Mouse (Mus musculus): ENCODE data around the gene Tpsg1. TPM values are rescaled to one million over a fixed set of nuclear protein-coding genes. Genes with fewer than 3 reads are reported as not detected.

The Tpsg1 gene
- polyA plus RNA-seq, 1 experiment from 2014 or later: not detected

GRCm38 (mm10) chr17:25366005-25366404 is 3.1 kb upstream of the Tpsg1 start, which contains the start of gene Tpsb2:
TSS of gene Tpsb2 (plus strand) at chr17:25366305.
- Histone ChIP-seq H3K4me2 (no peak within 1 kb of the TSS), H3K4me3 (no peak within 1 kb of the TSS), H3K9me3 (replicated peaks) (no peaks in the 10 kb centered on the region), H3K27ac (ENCODE audit: poor library complexity, severe bottlenecking) (no peak within 1 kb of the TSS), H3K36me3 (no peaks in the 10 kb centered on the region), H3K4me1 (replicated peaks) (0 out of 2 replicates have a peak, but pooled peaks cover 5% of the 10 kb centered on the region), H3K27me3 (replicated peaks) (peaks cover 20% of the 10 kb centered on the region; the same call in 1 of the 2 replicates), H3K9ac (no peak within 1 kb of the TSS)
- 62% methylated on average over 2 of the region's 2 CpGs for WGBS
- ATAC-seq (ENCODE audit: insufficient number of reproducible peaks, low FRiP score): no peak

GRCm38 (mm10) chr17:25372491-25372890 is 3.4 kb downstream of the Tpsg1 start:
- H3K9ac ChIP-seq: no peak overlapping the region
- ATAC-seq (ENCODE audit: insufficient number of reproducible peaks, low FRiP score): no peak
- H3K27me3 ChIP-seq (replicated peaks): peaks cover 6% of the 10 kb centered on the region; the same call in 1 of the 2 replicates
- H3K4me2 ChIP-seq: no peak overlapping the region
- 0 out of 2 replicates have a peak, but pooled peaks cover 5% of the 10 kb centered on the region for H3K4me1 ChIP-seq (replicated peaks)
- H3K36me3 ChIP-seq: peaks cover 33% of the 10 kb centered on the region
- H3K9me3 ChIP-seq (replicated peaks): no peaks in the 10 kb centered on the region
- no peak overlapping the region for H3K27ac ChIP-seq (ENCODE audit: poor library complexity, severe bottlenecking)
- WGBS: 70% methylated on average over 8 of the region's 8 CpGs
- H3K4me3 ChIP-seq: no peak overlapping the region

- Histone ChIP-seq H3K36me3 (peaks cover 44% of the 10 kb centered on the region), H3K27me3 (replicated peaks) (no peaks in the 10 kb centered on the region), H3K4me3 (no peak overlapping the region), H3K4me1 (replicated peaks) (0 out of 2 replicates have a peak, but pooled peaks cover 5% of the 10 kb centered on the region), H3K4me2 (no peak overlapping the region), H3K9me3 (replicated peaks) (no peaks in the 10 kb centered on the region), H3K9ac (no peak overlapping the region), H3K27ac (ENCODE audit: poor library complexity, severe bottlenecking) (no peak overlapping the region)
- 36% methylated on average over 9 of the region's 9 CpGs for WGBS
- ATAC-seq (ENCODE audit: insufficient number of reproducible peaks, low FRiP score): no peak
These were observed 4.9 kb downstream of the Tpsg1 start for GRCm38 (mm10) chr17:25374011-25374410.

- WGBS: 78% methylated on average over 4 of the region's 4 CpGs
- Histone ChIP-seq H3K36me3 (peaks cover 61% of the 10 kb centered on the region), H3K4me3 (no peak overlapping the region), H3K4me1 (replicated peaks) (peaks cover 16% of the 10 kb centered on the region), H3K4me2 (no peak overlapping the region), H3K9ac (no peak overlapping the region), H3K9me3 (replicated peaks) (no peaks in the 10 kb centered on the region), H3K27ac (ENCODE audit: poor library complexity, severe bottlenecking) (no peak overlapping the region), H3K27me3 (replicated peaks) (no peaks in the 10 kb centered on the region)
- no peak for ATAC-seq (ENCODE audit: insufficient number of reproducible peaks, low FRiP score)
These were observed 25.5 kb downstream of the Tpsg1 start for GRCm38 (mm10) chr17:25394526-25394925.

GRCm38 (mm10) chr17:25397804-25398519 is 28.9 kb downstream of the Tpsg1 start:
- Histone ChIP-seq H3K4me2 (no peak overlapping the region), H3K27ac (ENCODE audit: poor library complexity, severe bottlenecking) (no peak overlapping the region), H3K9ac (no peak overlapping the region), H3K27me3 (replicated peaks) (no peaks in the 10 kb centered on the region), H3K36me3 (peaks cover 30% of the 10 kb centered on the region), H3K4me1 (replicated peaks) (peaks cover 29% of the 10 kb centered on the region), H3K4me3 (no peak overlapping the region), H3K9me3 (replicated peaks) (no peaks in the 10 kb centered on the region)
- 30% methylated on average over 14 of the region's 14 CpGs for WGBS
- peak; percentile 27; the same call in 1 of the 2 replicates for ATAC-seq (ENCODE audit: insufficient number of reproducible peaks, low FRiP score)

GRCm38 (mm10) chr17:25398520-25398838 is 29.4 kb downstream of the Tpsg1 start:
- H3K4me1 ChIP-seq (replicated peaks): peaks cover 29% of the 10 kb centered on the region
- no peak overlapping the region for H3K4me3 ChIP-seq
- H3K36me3 ChIP-seq: peaks cover 24% of the 10 kb centered on the region
- H3K27me3 ChIP-seq (replicated peaks): no peaks in the 10 kb centered on the region
- H3K9me3 ChIP-seq (replicated peaks): no peaks in the 10 kb centered on the region
- no peak overlapping the region for H3K9ac ChIP-seq
- 64% methylated on average over 13 of the region's 13 CpGs for WGBS
- no peak overlapping the region for H3K4me2 ChIP-seq
- no peak overlapping the region for H3K27ac ChIP-seq (ENCODE audit: poor library complexity, severe bottlenecking)
- no peak for ATAC-seq (ENCODE audit: insufficient number of reproducible peaks, low FRiP score)

- no peak overlapping the region for H3K9ac ChIP-seq
- WGBS: 8% methylated on average over 7 of the region's 7 CpGs
- peaks cover 11% of the 10 kb centered on the region for H3K36me3 ChIP-seq
- no peak overlapping the region for H3K4me2 ChIP-seq
- H3K4me1 ChIP-seq (replicated peaks): peaks cover 41% of the 10 kb centered on the region
- no peaks in the 10 kb centered on the region for H3K9me3 ChIP-seq (replicated peaks)
- H3K27ac ChIP-seq (ENCODE audit: poor library complexity, severe bottlenecking): no peak overlapping the region
- H3K27me3 ChIP-seq (replicated peaks): no peaks in the 10 kb centered on the region
- H3K4me3 ChIP-seq: no peak overlapping the region
- no peak for ATAC-seq (ENCODE audit: insufficient number of reproducible peaks, low FRiP score)
These were observed 31.4 kb downstream of the Tpsg1 start for GRCm38 (mm10) chr17:25400443-25400842.

GRCm38 (mm10) chr17:25401491-25401890 is 32.4 kb downstream of the Tpsg1 start:
- no peak overlapping the region for H3K4me2 ChIP-seq
- H3K4me1 ChIP-seq (replicated peaks): peaks cover 51% of the 10 kb centered on the region
- 42% methylated on average over 4 of the region's 4 CpGs for WGBS
- H3K27ac ChIP-seq (ENCODE audit: poor library complexity, severe bottlenecking): no peak overlapping the region
- ATAC-seq (ENCODE audit: insufficient number of reproducible peaks, low FRiP score): no peak
- H3K36me3 ChIP-seq: peaks cover 9% of the 10 kb centered on the region
- no peaks in the 10 kb centered on the region for H3K9me3 ChIP-seq (replicated peaks)
- H3K27me3 ChIP-seq (replicated peaks): no peaks in the 10 kb centered on the region
- no peak overlapping the region for H3K4me3 ChIP-seq
- H3K9ac ChIP-seq: no peak overlapping the region

- ATAC-seq (ENCODE audit: insufficient number of reproducible peaks, low FRiP score): no peak
- no peaks in the 10 kb centered on the region for H3K27me3 ChIP-seq (replicated peaks)
- H3K4me1 ChIP-seq (replicated peaks): peaks cover 59% of the 10 kb centered on the region
- H3K4me2 ChIP-seq: no peak overlapping the region
- peaks cover 5% of the 10 kb centered on the region for H3K36me3 ChIP-seq
- H3K9me3 ChIP-seq (replicated peaks): no peaks in the 10 kb centered on the region
- 83% methylated on average over 13 of the region's 13 CpGs for WGBS
- H3K9ac ChIP-seq: no peak overlapping the region
- H3K4me3 ChIP-seq: no peak overlapping the region
- no peak overlapping the region for H3K27ac ChIP-seq (ENCODE audit: poor library complexity, severe bottlenecking)
These were observed 33.2 kb downstream of the Tpsg1 start for GRCm38 (mm10) chr17:25402224-25402623.

- 36% methylated on average over 3 of the region's 3 CpGs for WGBS
- H3K4me3 ChIP-seq: no peak overlapping the region
- no peaks in the 10 kb centered on the region for H3K9me3 ChIP-seq (replicated peaks)
- 0 out of 2 replicates have a peak, but pooled peaks cover 3% of the 10 kb centered on the region for H3K36me3 ChIP-seq
- no peak for ATAC-seq (ENCODE audit: insufficient number of reproducible peaks, low FRiP score)
- no peak overlapping the region for H3K4me2 ChIP-seq
- H3K4me1 ChIP-seq (replicated peaks): peaks cover 65% of the 10 kb centered on the region
- no peak overlapping the region for H3K27ac ChIP-seq (ENCODE audit: poor library complexity, severe bottlenecking)
- H3K27me3 ChIP-seq (replicated peaks): no peaks in the 10 kb centered on the region
- no peak overlapping the region for H3K9ac ChIP-seq
These were observed 35.1 kb downstream of the Tpsg1 start for GRCm38 (mm10) chr17:25404190-25404589.

GRCm38 (mm10) chr17:25405224-25405895 is 36.3 kb downstream of the Tpsg1 start:
- Histone ChIP-seq H3K4me2 (peak overlapping the region; percentile 33), H3K9me3 (replicated peaks) (no peaks in the 10 kb centered on the region), H3K4me3 (no peak overlapping the region), H3K36me3 (0 out of 2 replicates have a peak, but pooled peaks cover 3% of the 10 kb centered on the region), H3K27me3 (replicated peaks) (no peaks in the 10 kb centered on the region), H3K4me1 (replicated peaks) (peaks cover 66% of the 10 kb centered on the region), H3K27ac (ENCODE audit: poor library complexity, severe bottlenecking) (peak overlapping the region; percentile 80), H3K9ac (peak overlapping the region; percentile 63)
- peak; percentile 38; the same call in 1 of the 2 replicates for ATAC-seq (ENCODE audit: insufficient number of reproducible peaks, low FRiP score)
- 4% methylated on average over 10 of the region's 10 CpGs for WGBS

Data from heart, embryonic 12.5 days (tissue).